Mouse (Mus musculus) heart, embryonic 10.5 days (tissue): ENCODE results near the gene Tas2r116. TPM values are rescaled to one million over a fixed set of nuclear protein-coding genes. Genes with fewer than 3 reads are reported as not detected.

Experiments used
- DNase-seq: peaks from one replicate; pipeline ENCODE4 v3.0.0-alpha.2; 2017; ENCODE audit warnings: low spot score
- H3K27ac ChIP-seq: fragments of 300-500 bp; sonication (generic); 2 replicates; pipeline ENCODE4 v1.5.1; 2016; ENCODE audit warnings: mild to moderate bottlenecking
- H3K27me3 ChIP-seq: fragments of 300-500 bp; sonication (generic); 2 replicates; pipeline ENCODE4 v1.6.1; 2016; ENCODE audit warnings: mild to moderate bottlenecking; ENCODE audit not compliant: poor library complexity, insufficient read depth, severe bottlenecking
- H3K36me3 ChIP-seq: fragments of 300-500 bp; sonication (generic); 2 replicates; pipeline ENCODE4 v1.6.1; 2016; ENCODE audit warnings: mild to moderate bottlenecking, moderate library complexity
- H3K4me1 ChIP-seq: fragments of 300-500 bp; sonication (generic); 2 replicates; pipeline ENCODE4 v1.6.1; 2016; ENCODE audit warnings: mild to moderate bottlenecking
- H3K4me3 ChIP-seq: fragments of 300-500 bp; sonication (generic); 2 replicates; pipeline ENCODE4 v1.5.1; 2016; ENCODE audit warnings: mild to moderate bottlenecking, moderate library complexity
- H3K9me3 ChIP-seq: fragments of 300-500 bp; sonication (generic); 2 replicates; pipeline ENCODE4 v1.6.1; 2016; ENCODE audit warnings: mild to moderate bottlenecking, moderate library complexity
- WGBS: fragments of 180-500 bp; shearing (Covaris S2); methylation state at CpG from one replicate; pipeline ENCODE4 v1.1.7; 2016; 5-methylcytosine and 5-hydroxymethylcytosine counted together
- polyA plus RNA-seq: library from polyadenylated mRNA; unstranded; fragments of >200 nt; fragmentation: Nextera tagmentation; extraction: Ambion mirVana; gene quantifications from 2 replicates; pipeline ENCODE4 v1.2.1, GENCODE M21; 2016

The Tas2r116 gene
- polyA plus RNA-seq = not detected in 2 replicates

DNA sequence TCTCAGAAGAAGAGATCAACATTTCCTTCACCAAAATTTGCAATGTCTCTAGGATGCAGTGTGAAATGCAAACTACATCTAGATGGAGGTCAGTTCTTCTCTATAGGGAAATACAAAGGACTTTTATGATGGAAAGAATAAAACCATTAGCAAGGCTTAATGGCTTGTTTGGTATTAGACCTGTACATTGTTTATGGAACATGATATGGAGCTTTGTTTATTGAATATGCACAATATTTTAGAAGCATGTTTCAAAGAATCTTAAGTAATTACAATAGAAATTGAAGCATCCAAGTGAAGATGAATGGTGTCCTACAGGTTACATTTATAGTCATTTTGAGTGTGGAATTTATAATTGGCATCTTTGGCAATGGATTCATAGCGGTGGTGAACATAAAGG, at the start of gene Tas2r116:
Tas2r116 (plus strand) TSS at position 301 of the 400 bp plus-strand sequence.
- no peaks in the 10 kb centered on the region for H3K36me3 ChIP-seq
- no peaks in the 10 kb centered on the region for H3K9me3 ChIP-seq
- no peak within 1 kb of the TSS for H3K4me3 ChIP-seq
- no peaks in the 10 kb centered on the region for H3K4me1 ChIP-seq
- 88% methylated on average over 1 of the region's 1 CpGs for WGBS
- no peak within 1 kb of the TSS for H3K27ac ChIP-seq
- no peak for DNase-seq
- H3K27me3 ChIP-seq = no peaks in the 10 kb centered on the region

GRCm38 (mm10) chr6:132846842-132847241, 8.4 kb upstream of the Tas2r116 start, which contains the start of gene Tas2r123:
TSS of gene Tas2r123 (plus strand) at chr6:132847142.
- no peaks in the 10 kb centered on the region for H3K27me3 ChIP-seq
- H3K4me3 ChIP-seq = no peak within 1 kb of the TSS
- WGBS = 69% methylated on average over 1 of the region's 1 CpGs
- no peaks in the 10 kb centered on the region for H3K36me3 ChIP-seq
- H3K9me3 ChIP-seq = no peaks in the 10 kb centered on the region
- H3K4me1 ChIP-seq = no peaks in the 10 kb centered on the region
- H3K27ac ChIP-seq = no peak within 1 kb of the TSS
- no peak for DNase-seq

DNA sequence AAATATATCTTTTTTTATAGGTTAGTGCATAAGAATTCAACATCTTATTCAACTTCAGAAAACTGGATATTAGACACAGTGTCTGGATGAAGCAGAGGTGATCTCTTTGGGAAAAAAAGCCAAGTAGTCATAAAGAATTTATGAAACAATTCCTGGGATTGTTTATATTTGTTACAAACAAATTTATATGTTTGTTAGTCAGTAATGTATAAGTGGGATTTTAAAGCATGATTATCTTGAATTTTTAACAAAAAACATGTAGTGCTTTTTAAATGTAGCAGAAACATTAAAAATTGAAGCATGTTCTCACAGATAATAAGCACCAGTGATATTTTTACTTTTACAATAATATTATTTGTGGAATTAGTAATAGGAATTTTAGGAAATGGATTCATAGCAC, 12.5 kb downstream of the Tas2r116 start, which contains the start of gene Tas2r110:
Tas2r110 (plus strand) TSS at position 301 of the 400 bp plus-strand sequence.
- H3K27ac ChIP-seq = no peak within 1 kb of the TSS
- DNase-seq = no peak
- H3K27me3 ChIP-seq = no peaks in the 10 kb centered on the region
- no peaks in the 10 kb centered on the region for H3K9me3 ChIP-seq
- no peak within 1 kb of the TSS for H3K4me3 ChIP-seq
- no peaks in the 10 kb centered on the region for H3K36me3 ChIP-seq
- no peaks in the 10 kb centered on the region for H3K4me1 ChIP-seq

GRCm38 (mm10) chr6:132892711-132893110, 37.5 kb downstream of the Tas2r116 start, which contains the start of gene Tas2r113:
TSS of gene Tas2r113 (plus strand) at chr6:132893011.
- no peaks in the 10 kb centered on the region for H3K4me1 ChIP-seq
- DNase-seq = no peak
- 76% methylated on average over 1 of the region's 1 CpGs for WGBS
- no peaks in the 10 kb centered on the region for H3K27me3 ChIP-seq
- no peak within 1 kb of the TSS for H3K27ac ChIP-seq
- H3K9me3 ChIP-seq = no peaks in the 10 kb centered on the region
- H3K4me3 ChIP-seq = no peak within 1 kb of the TSS
- H3K36me3 ChIP-seq = no peaks in the 10 kb centered on the region

Other genes starting within 250 kb of the Tas2r116 start
- gene A630073D07Rik, start 203.9 kb upstream of the Tas2r116 start, polyA plus RNA-seq = not detected in 2 replicates
- gene Tas2r120, start 198.5 kb upstream of the Tas2r116 start, polyA plus RNA-seq = not detected in 2 replicates
- gene Tas2r121, start 154.4 kb upstream of the Tas2r116 start, polyA plus RNA-seq = not detected in 2 replicates
- gene Tas2r122, start 143.5 kb upstream of the Tas2r116 start, polyA plus RNA-seq = not detected in 2 replicates
- not detected in 2 replicates for gene Tas2r115, start 117.4 kb upstream of the Tas2r116 start, polyA plus RNA-seq
- not detected in 2 replicates for gene Tas2r124, start 100.7 kb upstream of the Tas2r116 start, polyA plus RNA-seq
- not detected in 2 replicates for gene Tas2r102, start 93.3 kb upstream of the Tas2r116 start, polyA plus RNA-seq
- gene Tas2r136, start 77.3 kb upstream of the Tas2r116 start, polyA plus RNA-seq = not detected in 2 replicates
- gene Tas2r117, start 52.6 kb upstream of the Tas2r116 start, polyA plus RNA-seq = not detected in 2 replicates
- not detected in 2 replicates for gene Tas2r123, start 8.3 kb upstream of the Tas2r116 start, polyA plus RNA-seq
- gene Tas2r110, start 12.6 kb downstream of the Tas2r116 start, polyA plus RNA-seq = not detected in 2 replicates
- not detected in 2 replicates for gene Tas2r113, start 37.6 kb downstream of the Tas2r116 start, polyA plus RNA-seq
- gene Tas2r125, start 54.2 kb downstream of the Tas2r116 start, polyA plus RNA-seq = not detected in 2 replicates
- not detected in 2 replicates for gene Tas2r129, start 95.7 kb downstream of the Tas2r116 start, polyA plus RNA-seq
- gene Tas2r131, start 102.5 kb downstream of the Tas2r116 start, polyA plus RNA-seq = not detected in 2 replicates
- not detected in 2 replicates for gene Tas2r109, start 125.5 kb downstream of the Tas2r116 start, polyA plus RNA-seq
- gene Tas2r103, start 181.7 kb downstream of the Tas2r116 start, polyA plus RNA-seq = not detected in 2 replicates
- gene Tas2r140, start 200.4 kb downstream of the Tas2r116 start, polyA plus RNA-seq = not detected in 2 replicates
- 48.1 and 60.1 TPM in 2 replicates for gene Smim10l1, start 249.5 kb downstream of the Tas2r116 start, polyA plus RNA-seq